In the genomic region with DNA sequence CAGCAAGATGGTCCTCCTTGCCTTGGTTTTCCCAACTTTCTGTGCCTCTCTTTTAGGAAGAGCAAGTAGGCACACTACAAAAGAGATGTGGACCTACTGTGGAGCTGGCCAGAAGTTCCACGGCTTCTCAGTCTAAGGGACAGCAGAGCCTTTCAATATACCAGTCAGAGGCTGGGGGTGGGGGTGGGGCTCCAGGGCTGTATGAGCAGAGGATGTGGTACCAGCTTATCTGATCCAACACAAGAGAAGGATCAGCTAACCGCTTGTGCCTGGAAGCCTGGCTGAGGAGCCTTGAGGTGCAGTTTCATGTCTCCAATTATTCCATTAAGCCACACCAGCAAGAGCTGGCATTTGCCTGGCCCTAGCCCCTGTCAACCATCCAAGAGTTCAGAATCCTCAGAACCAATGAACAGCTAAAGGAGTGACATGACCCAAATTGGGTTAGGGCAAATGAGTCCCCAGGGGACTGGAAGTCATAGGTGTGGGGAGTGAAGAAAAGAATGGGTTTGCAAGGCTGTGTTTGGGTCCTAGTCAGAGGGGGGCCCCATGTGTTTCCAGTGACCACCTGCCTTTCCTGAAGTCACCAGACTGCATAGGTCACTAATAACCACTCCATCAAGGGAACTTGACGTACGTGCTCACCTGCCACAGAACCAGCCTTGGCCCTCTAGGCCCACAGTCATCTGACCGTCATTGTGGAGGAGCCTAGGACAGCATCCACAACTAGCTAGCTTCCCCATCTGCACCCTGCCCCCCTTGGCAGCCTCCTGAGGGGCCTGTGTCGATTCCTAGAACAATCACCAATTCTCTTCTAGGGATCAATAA, we compare ENCODE assay signal across 22 mouse cellular contexts. TPM values are rescaled to one million over a fixed set of nuclear protein-coding genes. Genes with fewer than 3 reads are reported as not detected.
A peak's percentile ranks its signal among the peaks of the same experiment; 100 is the strongest.
DNase-seq lines count a peak whose midpoint lies in the region; ATAC-seq lines count a peak whose summit lies in the region.
"Had no signal": no experiment of that assay in that cellular context is flagged by ENCODE, and none has a peak within 500 bp of the region (broad histone marks: within the 10 kb centered on the region; RNA-seq: fewer than 3 reads in every experiment).

No protein-coding gene starts in this region.

- no peak for ATAC-seq in hindbrain, embryonic 13.5 days (ENCODE audit: low FRiP score)
- ATAC-seq in hindbrain, embryonic 16.5 days: no peak
- ATAC-seq: intestine, embryonic 15.5 days had no signal

- 79% methylated on average over 6 of the region's 6 CpGs for WGBS in hindbrain, embryonic 13.5 days
- WGBS in hindbrain, embryonic 16.5 days: 79% methylated on average over 6 of the region's 6 CpGs

- intact Hi-C loops in left cerebral cortex, postnatal 36 days (cut with DNase I): no loop called here
- intact Hi-C loops in left cerebral cortex, postnatal 4 days (cut with DNase I): no loop called here

- peaks cover 52% of the 10 kb centered on the region for H3K4me1 ChIP-seq in hindbrain, embryonic 13.5 days (replicated peaks)
- H3K4me1 ChIP-seq in hindbrain, embryonic 16.5 days (ENCODE audit: control insufficient read depth, insufficient read depth, low read depth, low read length): peaks cover 37% of the 10 kb centered on the region

- DNase-seq in cerebellum, adult 9-10 months: peak; percentile 59
- no peak for DNase-seq in cerebellum, adult 9-11 months
- peak; percentile 77 for DNase-seq in CD4-positive helper T cell, adult 2 months (ENCODE audit: low read depth, low spot score)
- peak; percentile 83 for DNase-seq in induced T-regulatory cell, adult 2 months (ENCODE audit: low read depth)
- no peak for DNase-seq in left cerebral cortex, postnatal 36 days (ENCODE audit: low spot score in 2 of 2)
- DNase-seq in left cerebral cortex, postnatal 4 days: no peak
- DNase-seq: liver, embryonic 13.5 days; retina, postnatal 1 day; thymus, postnatal 14 days had no signal

- H3K27ac ChIP-seq in hindbrain, embryonic 13.5 days: no peak overlapping the region
- no peak overlapping the region for H3K27ac ChIP-seq in hindbrain, embryonic 16.5 days (ENCODE audit: low read depth, low read length)
- H3K27ac ChIP-seq: embryonic facial prominence, embryonic 12.5 days; intestine, embryonic 15.5 days; liver, embryonic 13.5 days; stomach, embryonic 15.5 days had no signal

- no peaks in the 10 kb centered on the region for H3K9me3 ChIP-seq in hindbrain, embryonic 13.5 days
- H3K9me3 ChIP-seq in hindbrain, embryonic 16.5 days (ENCODE audit: control insufficient read depth, low read length): no peaks in the 10 kb centered on the region
- H3K9me3 ChIP-seq: embryonic facial prominence, embryonic 12.5 days; intestine, embryonic 15.5 days; liver, embryonic 13.5 days; megakaryocyte, embryonic 14.5 days; stomach, embryonic 15.5 days had no signal

- peaks cover 60% of the 10 kb centered on the region for H3K36me3 ChIP-seq in hindbrain, embryonic 13.5 days
- peaks cover 14% of the 10 kb centered on the region for H3K36me3 ChIP-seq in hindbrain, embryonic 16.5 days (ENCODE audit: control insufficient read depth, insufficient read depth, low read length)

- no peak overlapping the region for H3K4me2 ChIP-seq in hindbrain, embryonic 13.5 days
- H3K4me2 ChIP-seq in hindbrain, embryonic 16.5 days (ENCODE audit: low read length): no peak overlapping the region
- H3K4me2 ChIP-seq: embryonic facial prominence, embryonic 12.5 days; intestine, embryonic 15.5 days; liver, embryonic 13.5 days; stomach, embryonic 15.5 days had no signal

- H3K9ac ChIP-seq in hindbrain, embryonic 13.5 days: peak overlapping the region; percentile 26; the same call in 1 of the 2 replicates
- no peak overlapping the region for H3K9ac ChIP-seq in hindbrain, embryonic 16.5 days (ENCODE audit: low read depth, low read length)
- H3K9ac ChIP-seq: embryonic facial prominence, embryonic 12.5 days; intestine, embryonic 15.5 days; liver, embryonic 13.5 days; stomach, embryonic 15.5 days had no signal

- H3K4me3 ChIP-seq in hindbrain, embryonic 13.5 days: no peak overlapping the region
- no peak overlapping the region for H3K4me3 ChIP-seq in hindbrain, embryonic 16.5 days (ENCODE audit: low read length)
- H3K4me3 ChIP-seq: embryonic facial prominence, embryonic 12.5 days; intestine, embryonic 15.5 days; liver, embryonic 13.5 days; megakaryocyte, embryonic 14.5 days; stomach, embryonic 15.5 days had no signal

- H3K27me3 ChIP-seq in hindbrain, embryonic 13.5 days: no peaks in the 10 kb centered on the region
- H3K27me3 ChIP-seq in hindbrain, embryonic 16.5 days (replicated peaks; ENCODE audit: control insufficient read depth, insufficient read depth, low read length): no peaks in the 10 kb centered on the region
- H3K27me3 ChIP-seq: embryonic facial prominence, embryonic 12.5 days; intestine, embryonic 15.5 days; stomach, embryonic 15.5 days had no signal

RNA-seq across cellular contexts. Expression of gene Phldb1, which starts 17.8 kb away (rescaled TPM):
- polyA plus RNA-seq in hindbrain, embryonic 13.5 days (2015; fragmentation: Nextera tagmentation; extraction: Ambion mirVana): 44.5 and 48.8 TPM in 2 replicates
- 37.4 and 44.2 TPM in 2 replicates for polyA plus RNA-seq in hindbrain, embryonic 16.5 days (2015; fragmentation: Nextera tagmentation; extraction: Ambion mirVana)
- total RNA-seq in left cerebral cortex, postnatal 36 days (2021): 10 to 100 TPM; 74.9 to 86.3 TPM
- total RNA-seq in left cerebral cortex, postnatal 4 days (2021): 100 to 1,000 TPM; 132 to 141 TPM

RNA-seq across cellular contexts. Expression of gene Treh, which starts 44.2 kb away (rescaled TPM):
- not detected in 2 replicates for polyA plus RNA-seq in hindbrain, embryonic 13.5 days (2015; fragmentation: Nextera tagmentation; extraction: Ambion mirVana)
- not detected in 2 replicates for polyA plus RNA-seq in hindbrain, embryonic 16.5 days (2015; fragmentation: Nextera tagmentation; extraction: Ambion mirVana)
- under 1 TPM in 1 of 2 experiments, not detected in 1; 0.27 TPM for total RNA-seq in left cerebral cortex, postnatal 36 days (2021)
- total RNA-seq in left cerebral cortex, postnatal 4 days (2021): not detected
- total RNA-seq: adrenal gland, postnatal 14 days; gastrocnemius, postnatal 4 days; heart, postnatal 10 days; layer of hippocampus, adult 8-10 months; monocyte, adult 5-6 weeks had no signal
- polyA plus RNA-seq: embryonic facial prominence, embryonic 12.5 days; intestine, embryonic 15.5 days; liver, embryonic 13.5 days; lung, embryonic 16.5 days; neural tube, embryonic 14.5 days had no signal

RNA-seq across cellular contexts. Expression of gene Arcn1, which starts 50.4 kb away (rescaled TPM):
- 142 and 143 TPM in 2 replicates for polyA plus RNA-seq in hindbrain, embryonic 13.5 days (2015; fragmentation: Nextera tagmentation; extraction: Ambion mirVana)
- polyA plus RNA-seq in hindbrain, embryonic 16.5 days (2015; fragmentation: Nextera tagmentation; extraction: Ambion mirVana): 130 and 145 TPM in 2 replicates
- 10 to 100 TPM; 89.0 to 99.0 TPM for total RNA-seq in left cerebral cortex, postnatal 36 days (2021)
- total RNA-seq in left cerebral cortex, postnatal 4 days (2021): 100 to 1,000 TPM; 116 to 122 TPM

RNA-seq across cellular contexts. Expression of gene Ift46, which starts 50.5 kb away (rescaled TPM):
- polyA plus RNA-seq in hindbrain, embryonic 13.5 days (2015; fragmentation: Nextera tagmentation; extraction: Ambion mirVana): 158 and 163 TPM in 2 replicates
- polyA plus RNA-seq in hindbrain, embryonic 16.5 days (2015; fragmentation: Nextera tagmentation; extraction: Ambion mirVana): 152 and 160 TPM in 2 replicates
- total RNA-seq in left cerebral cortex, postnatal 36 days (2021): 10 to 100 TPM; 65.0 to 72.9 TPM
- total RNA-seq in left cerebral cortex, postnatal 4 days (2021): 100 to 1,000 TPM; 111 to 114 TPM

Comparison
In these comparisons a context has a peak if more than half of its experiments do, and no peak if none do; other contexts are left out.
1. DNase-seq: peak in cerebellum, adult 9-10 months (single experiment), CD4-positive helper T cell, adult 2 months (single experiment) and induced T-regulatory cell, adult 2 months (single experiment); none in cerebellum, adult 9-11 months (single experiment), left cerebral cortex, postnatal 36 days (0 of 2) and left cerebral cortex, postnatal 4 days (single experiment).